Mouse (Mus musculus): ENCODE data around the gene Ap1g2.

GRCm38 (mm10) chr14:55126521-55126920 lies 20.1 kb upstream of the Ap1g2 start:
- no peak for TF ChIP-seq CTCF (IDR thresholded peaks at IDR 0.05; ENCODE audit: extremely low read depth, insufficient read depth, insufficient read length, insufficient replicate concordance)
- no peak for TF ChIP-seq POLR2A (IDR thresholded peaks at IDR 0.05; ENCODE audit: low read depth, low read length)

Measured in spleen, adult 2 months (tissue).